Mouse (Mus musculus): Measurements from ENCODE around the gene Wdpcp. TPM values are rescaled to one million over a fixed set of nuclear protein-coding genes. Genes with fewer than 3 reads are reported as not detected.
A peak's percentile ranks its signal among the peaks of the same experiment; 100 is the strongest.

The Wdpcp gene
- polyA plus RNA-seq, 1 experiment from 2014 or later: 12.1 TPM

GRCm38 (mm10) chr11:21550222-21551173, 21.5 kb upstream of the Wdpcp start:
- H3K36me3 ChIP-seq: no peaks in the 10 kb centered on the region
- ATAC-seq (ENCODE audit: insufficient number of reproducible peaks, insufficient read depth, low FRiP score, low TSS enrichment, low read depth): no peak
- no peak overlapping the region for H3K4me3 ChIP-seq
- H3K9me3 ChIP-seq: no peaks in the 10 kb centered on the region
- no peak overlapping the region for H3K9ac ChIP-seq
- no peaks in the 10 kb centered on the region for H3K4me1 ChIP-seq
- no peaks in the 10 kb centered on the region for H3K27me3 ChIP-seq
- no peak overlapping the region for H3K4me2 ChIP-seq
- H3K27ac ChIP-seq: no peak overlapping the region
- WGBS: 85% methylated on average over 12 of the region's 12 CpGs

- Histone ChIP-seq H3K9me3 (no peaks in the 10 kb centered on the region), H3K9ac (no peak overlapping the region), H3K4me3 (no peak overlapping the region), H3K36me3 (peaks cover 7% of the 10 kb centered on the region; the same call in 1 of the 2 replicates), H3K4me1 (no peaks in the 10 kb centered on the region), H3K27me3 (no peaks in the 10 kb centered on the region), H3K27ac (no peak overlapping the region), H3K4me2 (no peak overlapping the region)
- WGBS: 83% methylated on average over 3 of the region's 3 CpGs
- no peak for ATAC-seq (ENCODE audit: insufficient number of reproducible peaks, insufficient read depth, low FRiP score, low TSS enrichment, low read depth)
Observed at GRCm38 (mm10) chr11:21552049-21552448, 20.0 kb upstream of the Wdpcp start.

GRCm38 (mm10) chr11:21559727-21560126, 12.3 kb upstream of the Wdpcp start:
- no peak overlapping the region for H3K27ac ChIP-seq
- H3K9ac ChIP-seq: no peak overlapping the region
- peaks cover 61% of the 10 kb centered on the region for H3K36me3 ChIP-seq
- no peaks in the 10 kb centered on the region for H3K27me3 ChIP-seq
- H3K4me1 ChIP-seq: no peaks in the 10 kb centered on the region
- WGBS: 88% methylated on average over 11 of the region's 11 CpGs
- no peaks in the 10 kb centered on the region for H3K9me3 ChIP-seq
- no peak overlapping the region for H3K4me3 ChIP-seq
- H3K4me2 ChIP-seq: no peak overlapping the region
- no peak for ATAC-seq (ENCODE audit: insufficient number of reproducible peaks, insufficient read depth, low FRiP score, low TSS enrichment, low read depth)

GRCm38 (mm10) chr11:21561347-21561746, 10.7 kb upstream of the Wdpcp start:
- no peak overlapping the region for H3K4me3 ChIP-seq
- no peak for ATAC-seq (ENCODE audit: insufficient number of reproducible peaks, insufficient read depth, low FRiP score, low TSS enrichment, low read depth)
- H3K27me3 ChIP-seq: no peaks in the 10 kb centered on the region
- no peak overlapping the region for H3K4me2 ChIP-seq
- WGBS: 89% methylated on average over 5 of the region's 5 CpGs
- H3K9me3 ChIP-seq: no peaks in the 10 kb centered on the region
- H3K36me3 ChIP-seq: peaks cover 69% of the 10 kb centered on the region
- no peak overlapping the region for H3K27ac ChIP-seq
- no peaks in the 10 kb centered on the region for H3K4me1 ChIP-seq
- H3K9ac ChIP-seq: no peak overlapping the region

GRCm38 (mm10) chr11:21563617-21564325, 8.3 kb upstream of the Wdpcp start:
- Histone ChIP-seq H3K4me3 (no peak overlapping the region), H3K4me2 (no peak overlapping the region), H3K27me3 (no peaks in the 10 kb centered on the region), H3K36me3 (peaks cover 58% of the 10 kb centered on the region), H3K9ac (no peak overlapping the region), H3K4me1 (no peaks in the 10 kb centered on the region), H3K9me3 (no peaks in the 10 kb centered on the region), H3K27ac (no peak overlapping the region)
- no peak for ATAC-seq (ENCODE audit: insufficient number of reproducible peaks, insufficient read depth, low FRiP score, low TSS enrichment, low read depth)
- 84% methylated on average over 4 of the region's 4 CpGs for WGBS

- no peak for ATAC-seq (ENCODE audit: insufficient number of reproducible peaks, insufficient read depth, low FRiP score, low TSS enrichment, low read depth)
Observed at GRCm38 (mm10) chr11:21564681-21565405, 7.2 kb upstream of the Wdpcp start.

GRCm38 (mm10) chr11:21566934-21567333, 5.1 kb upstream of the Wdpcp start:
- Histone ChIP-seq H3K4me1 (peaks cover 16% of the 10 kb centered on the region), H3K27me3 (no peaks in the 10 kb centered on the region), H3K27ac (no peak overlapping the region), H3K4me2 (no peak overlapping the region), H3K4me3 (no peak overlapping the region), H3K9ac (no peak overlapping the region), H3K36me3 (peaks cover 32% of the 10 kb centered on the region), H3K9me3 (no peaks in the 10 kb centered on the region)
- 90% methylated on average over 6 of the region's 6 CpGs for WGBS
- ATAC-seq (ENCODE audit: insufficient number of reproducible peaks, insufficient read depth, low FRiP score, low TSS enrichment, low read depth): no peak

More at GRCm38 (mm10) chr11:21564681-21565405, 7.2 kb upstream of the Wdpcp start:
- Histone ChIP-seq H3K9ac (no peak overlapping the region), H3K27ac (no peak overlapping the region), H3K4me3 (no peak overlapping the region), H3K36me3 (peaks cover 47% of the 10 kb centered on the region), H3K27me3 (no peaks in the 10 kb centered on the region), H3K9me3 (no peaks in the 10 kb centered on the region), H3K4me1 (peaks cover 7% of the 10 kb centered on the region; the same call in 1 of the 2 replicates), H3K4me2 (no peak overlapping the region)
- 89% methylated on average over 9 of the region's 9 CpGs for WGBS

GRCm38 (mm10) chr11:21567733-21568132, 4.3 kb upstream of the Wdpcp start:
- peaks cover 18% of the 10 kb centered on the region for H3K4me1 ChIP-seq
- no peak for ATAC-seq (ENCODE audit: insufficient number of reproducible peaks, insufficient read depth, low FRiP score, low TSS enrichment, low read depth)
- peaks cover 30% of the 10 kb centered on the region for H3K36me3 ChIP-seq
- WGBS: 84% methylated on average over 1 of the region's 1 CpGs
- no peak overlapping the region for H3K27ac ChIP-seq
- H3K4me2 ChIP-seq: no peak overlapping the region
- no peak overlapping the region for H3K4me3 ChIP-seq
- no peaks in the 10 kb centered on the region for H3K27me3 ChIP-seq
- H3K9ac ChIP-seq: no peak overlapping the region
- H3K9me3 ChIP-seq: no peaks in the 10 kb centered on the region

GRCm38 (mm10) chr11:21569002-21569401, 3.0 kb upstream of the Wdpcp start:
- peaks cover 20% of the 10 kb centered on the region for H3K36me3 ChIP-seq
- H3K27me3 ChIP-seq: no peaks in the 10 kb centered on the region
- H3K4me3 ChIP-seq: no peak overlapping the region
- no peak overlapping the region for H3K4me2 ChIP-seq
- WGBS: 75% methylated on average over 5 of the region's 5 CpGs
- H3K4me1 ChIP-seq: peaks cover 23% of the 10 kb centered on the region
- H3K9me3 ChIP-seq: no peaks in the 10 kb centered on the region
- no peak overlapping the region for H3K27ac ChIP-seq
- no peak for ATAC-seq (ENCODE audit: insufficient number of reproducible peaks, insufficient read depth, low FRiP score, low TSS enrichment, low read depth)
- no peak overlapping the region for H3K9ac ChIP-seq

- Histone ChIP-seq H3K4me1 (peaks cover 23% of the 10 kb centered on the region), H3K36me3 (peaks cover 19% of the 10 kb centered on the region), H3K27ac (no peak overlapping the region), H3K4me2 (peak overlapping the region; percentile 77), H3K9me3 (no peaks in the 10 kb centered on the region), H3K4me3 (no peak overlapping the region), H3K27me3 (no peaks in the 10 kb centered on the region), H3K9ac (no peak overlapping the region)
- ATAC-seq (ENCODE audit: insufficient number of reproducible peaks, insufficient read depth, low FRiP score, low TSS enrichment, low read depth): no peak
- WGBS: 46% methylated on average over 3 of the region's 3 CpGs
Observed at GRCm38 (mm10) chr11:21569456-21570108, 2.5 kb upstream of the Wdpcp start.

GRCm38 (mm10) chr11:21570109-21570474, 1.9 kb upstream of the Wdpcp start:
- H3K27ac ChIP-seq: no peak overlapping the region
- H3K9ac ChIP-seq: peak overlapping the region; percentile 28; the same call in 1 of the 2 replicates
- no peaks in the 10 kb centered on the region for H3K27me3 ChIP-seq
- H3K36me3 ChIP-seq: peaks cover 14% of the 10 kb centered on the region
- no peaks in the 10 kb centered on the region for H3K9me3 ChIP-seq
- 64% methylated on average over 2 of the region's 2 CpGs for WGBS
- H3K4me1 ChIP-seq: peaks cover 23% of the 10 kb centered on the region
- H3K4me2 ChIP-seq: peak overlapping the region; percentile 77
- H3K4me3 ChIP-seq: no peak overlapping the region; the same call in 1 of the 2 replicates
- ATAC-seq (ENCODE audit: insufficient number of reproducible peaks, insufficient read depth, low FRiP score, low TSS enrichment, low read depth): no peak

All from embryonic facial prominence, embryonic 13.5 days (tissue).